Mouse (Mus musculus) heart, postnatal 0 days (tissue): Measurements from ENCODE around the gene Hist1h2ab. TPM values are rescaled to one million over a fixed set of nuclear protein-coding genes. Genes with fewer than 3 reads are reported as not detected.

Experiments
- ATAC-seq: fragments of 200-750 bp; cut with Nextera tagmentation; 2 replicates; pipeline ENCODE4 v1.8.0; 2017; ENCODE audit warnings: low read depth, moderate number of reproducible peaks, moderate library complexity; ENCODE audit not compliant: insufficient read depth
- DNase-seq: peaks from one replicate; pipeline ENCODE4 v3.0.0-alpha.2; 2016; ENCODE audit warnings: low spot score
- H3K27ac ChIP-seq: fragments of 300-500 bp; sonication (generic); 2 replicates; pipeline ENCODE4 v1.5.1; 2014; ENCODE audit warnings: low read depth, mild to moderate bottlenecking
- H3K27me3 ChIP-seq: fragments of 300-500 bp; sonication (generic); 2 replicates; pipeline ENCODE4 v1.6.1; 2014; ENCODE audit warnings: low read length, mixed read lengths; ENCODE audit not compliant: control insufficient read depth, insufficient read depth
- H3K36me3 ChIP-seq: fragments of 300-500 bp; sonication (generic); replicated peaks from 2 replicates; pipeline ENCODE4 v1.6.1; 2014; ENCODE audit warnings: low read length, mixed read lengths; ENCODE audit not compliant: control insufficient read depth, insufficient read depth
- H3K4me1 ChIP-seq: fragments of 300-500 bp; sonication (generic); 2 replicates; pipeline ENCODE4 v1.6.1; 2014; ENCODE audit warnings: antibody characterized with exemption; ENCODE audit not compliant: control insufficient read depth, insufficient read depth
- H3K4me2 ChIP-seq: fragments of 300-500 bp; sonication (generic); 2 replicates; pipeline ENCODE4 v1.6.1; 2014; ENCODE audit warnings: low read depth, mild to moderate bottlenecking, low read length, moderate library complexity
- H3K4me3 ChIP-seq: fragments of 300-500 bp; sonication (generic); 2 replicates; pipeline ENCODE4 v1.5.1; 2014; ENCODE audit warnings: low read depth, low read length
- H3K9ac ChIP-seq: fragments of 300-500 bp; sonication (generic); replicated peaks from 2 replicates; pipeline ENCODE4 v1.6.1; 2014; ENCODE audit warnings: low read depth, low read length, mixed read lengths
- H3K9me3 ChIP-seq: fragments of 300-500 bp; sonication (generic); replicated peaks from 2 replicates; pipeline ENCODE4 v1.6.1; 2016; ENCODE audit warnings: low read length; ENCODE audit not compliant: control insufficient read depth
- CTCF ChIP-seq: IDR thresholded peaks from 2 replicates; pipeline ENCODE4 v1.5.1; 2016; ENCODE audit warnings: antibody characterized with exemption, control low read depth, low read depth
- EP300 ChIP-seq: IDR thresholded peaks from 2 replicates; pipeline ENCODE4 v1.6.1; 2016; ENCODE audit warnings: antibody characterized with exemption, low read depth
- WGBS: fragments of 180-500 bp; shearing (Covaris S2); extraction: QIAGEN DNeasy Blood & Tissue Kit; methylation state at CpG from one replicate; pipeline ENCODE4 v1.1.7; 2014; 5-methylcytosine and 5-hydroxymethylcytosine counted together
- polyA plus RNA-seq: library from polyadenylated mRNA; unstranded; fragments of >200 nt; fragmentation: Nextera tagmentation; extraction: Ambion mirVana; gene quantifications from 2 replicates; pipeline ENCODE4 v1.2.1, GENCODE M21; 2015
- total RNA-seq: library from RNA; depleted of rRNA; stranded (reverse); fragments of >200 nt; gene quantifications from 2 replicates; pipeline ENCODE4 v1.2.3, GENCODE M21; 2014; ENCODE audit warnings: low replicate concordance

Gene Hist1h2ab
- total and polyA plus RNA-seq, 2 experiments from 2014 or later, result 5.6 to 733 TPM

- H3K4me2 ChIP-seq, result no peak overlapping the region
- TF ChIP-seq CTCF (no peak), EP300 (no peak)
- no peak overlapping the region for H3K4me3 ChIP-seq
- ATAC-seq, result peak; percentile 45; the same call in 1 of the 2 replicates
- H3K27ac ChIP-seq, result no peak overlapping the region
- H3K9ac ChIP-seq, result no peak overlapping the region
- H3K4me1 ChIP-seq, result 0 out of 2 replicates have a peak, but pooled peaks cover 4% of the 10 kb centered on the region
- H3K36me3 ChIP-seq, result no peaks in the 10 kb centered on the region
- H3K27me3 ChIP-seq, result no peaks in the 10 kb centered on the region
- H3K9me3 ChIP-seq, result no peaks in the 10 kb centered on the region
- 18% methylated on average over 8 of the region's 8 CpGs for WGBS
- DNase-seq, result peak; percentile 45
Measured at GRCm38 (mm10) chr13:23730479-23730878, 20.4 kb upstream of the Hist1h2ab start.

DNA sequence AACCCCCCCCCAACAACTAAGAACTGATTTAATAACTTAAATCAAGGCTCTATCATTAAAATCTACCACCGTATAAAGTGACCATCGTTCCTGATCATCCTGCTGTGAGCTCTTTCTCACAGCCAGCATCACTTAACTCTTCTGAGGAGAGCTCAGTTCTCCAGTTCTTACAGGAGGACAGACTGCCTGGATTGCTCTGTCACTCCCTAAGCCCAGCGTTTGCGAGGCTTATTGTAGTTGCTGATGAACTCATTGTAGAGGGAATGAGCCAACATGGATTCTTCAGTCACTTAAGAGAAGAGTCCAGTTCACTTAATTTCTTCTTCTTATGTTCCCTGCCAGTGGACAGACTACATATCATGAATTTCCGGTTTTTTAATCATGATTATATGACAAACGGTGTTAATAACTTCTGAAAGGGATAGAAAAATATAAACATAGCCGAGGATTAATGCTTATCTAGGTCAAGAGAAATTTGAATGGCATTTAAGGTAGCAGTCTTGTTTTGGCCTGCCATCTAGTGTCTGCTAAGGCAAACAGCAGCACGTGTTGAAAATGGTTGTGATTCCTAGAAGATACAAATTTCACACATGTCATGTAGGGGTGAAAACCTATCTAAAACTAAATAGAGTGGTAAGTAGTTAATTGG, 18.6 kb upstream of the Hist1h2ab start:
- Histone ChIP-seq H3K4me3 (no peak overlapping the region), H3K27me3 (no peaks in the 10 kb centered on the region), H3K4me1 (0 out of 2 replicates have a peak, but pooled peaks cover 4% of the 10 kb centered on the region), H3K4me2 (no peak overlapping the region), H3K9ac (no peak overlapping the region), H3K9me3 (no peaks in the 10 kb centered on the region), H3K27ac (no peak overlapping the region), H3K36me3 (no peaks in the 10 kb centered on the region)
- DNase-seq (peak; percentile 71), ATAC-seq (no peak; the same call in 1 of the 2 replicates)
- WGBS, result 21% methylated on average over 8 of the region's 8 CpGs
- TF ChIP-seq CTCF (peak; percentile 85), EP300 (no peak)

DNA sequence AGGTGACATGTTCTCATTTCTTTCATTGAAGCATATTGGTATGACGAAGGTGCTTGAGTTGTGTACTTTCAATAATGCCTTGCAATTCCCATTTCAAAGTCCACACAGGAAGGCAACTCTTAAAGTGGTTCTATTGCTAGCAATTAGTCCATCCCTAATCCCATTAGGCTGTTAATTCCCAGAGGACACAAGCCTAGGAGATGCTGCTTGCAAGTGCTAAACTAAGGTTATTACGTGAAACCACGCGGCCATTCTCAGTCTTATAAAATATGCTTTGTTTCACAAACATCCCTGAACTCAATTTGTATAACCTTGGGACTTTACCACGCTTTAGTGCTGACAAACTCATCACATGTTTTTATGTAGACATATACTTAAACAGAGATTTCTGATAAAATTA, 13.8 kb upstream of the Hist1h2ab start:
- no peak for ATAC-seq
- Histone ChIP-seq H3K9ac (no peak overlapping the region), H3K4me1 (peaks cover 8% of the 10 kb centered on the region; the same call in 1 of the 2 replicates), H3K9me3 (no peaks in the 10 kb centered on the region), H3K27me3 (no peaks in the 10 kb centered on the region), H3K27ac (no peak overlapping the region), H3K4me3 (no peak overlapping the region), H3K4me2 (no peak overlapping the region), H3K36me3 (no peaks in the 10 kb centered on the region)
- TF ChIP-seq CTCF (no peak), EP300 (no peak)
- no peak for DNase-seq
- WGBS, result 88% methylated on average over 5 of the region's 5 CpGs

- H3K9ac ChIP-seq, result peak overlapping the region; percentile 96
- TF ChIP-seq EP300, result no peak; the same call in 1 of the 2 replicates
- TF ChIP-seq CTCF, result no peak
- H3K27ac ChIP-seq, result peak overlapping the region; percentile 97
- no peaks in the 10 kb centered on the region for H3K27me3 ChIP-seq
- peaks cover 8% of the 10 kb centered on the region; the same call in 1 of the 2 replicates for H3K4me1 ChIP-seq
- peak overlapping the region; percentile 97 for H3K4me2 ChIP-seq
- WGBS, result 23% methylated on average over 4 of the region's 4 CpGs
- no peak for DNase-seq
- H3K4me3 ChIP-seq, result peak overlapping the region; percentile 72
- H3K36me3 ChIP-seq, result no peaks in the 10 kb centered on the region
- no peak for ATAC-seq
- H3K9me3 ChIP-seq, result no peaks in the 10 kb centered on the region
Measured at GRCm38 (mm10) chr13:23738041-23738440, 12.9 kb upstream of the Hist1h2ab start.

DNA sequence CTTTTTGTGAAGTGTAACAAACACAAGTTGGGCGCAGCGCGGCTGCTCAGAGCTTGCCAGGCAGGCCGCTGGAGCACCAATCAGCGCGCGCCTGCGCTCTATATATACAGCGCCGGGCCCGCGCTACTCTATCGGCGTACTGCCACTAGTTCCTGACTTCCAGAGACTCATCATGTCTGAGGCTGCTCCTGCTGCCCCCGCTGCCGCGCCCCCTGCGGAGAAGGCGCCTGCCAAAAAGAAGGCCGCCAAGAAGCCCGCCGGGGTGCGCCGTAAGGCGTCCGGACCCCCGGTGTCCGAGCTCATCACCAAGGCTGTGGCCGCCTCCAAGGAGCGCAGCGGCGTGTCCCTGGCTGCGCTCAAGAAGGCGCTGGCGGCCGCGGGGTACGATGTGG, 12.3 kb upstream of the Hist1h2ab start, which contains the start of gene Hist1h1c:
Hist1h1c (plus strand) TSS at position 132 of the 392 bp plus-strand sequence.
- Histone ChIP-seq H3K36me3 (no peaks in the 10 kb centered on the region), H3K4me2 (peak within 1 kb of the TSS; percentile 97), H3K27me3 (no peaks in the 10 kb centered on the region), H3K27ac (peak within 1 kb of the TSS; percentile 97), H3K4me3 (peak within 1 kb of the TSS; percentile 72), H3K4me1 (peaks cover 8% of the 10 kb centered on the region; the same call in 1 of the 2 replicates), H3K9ac (peak within 1 kb of the TSS; percentile 96), H3K9me3 (no peaks in the 10 kb centered on the region)
- peak; percentile 61 for TF ChIP-seq EP300
- TF ChIP-seq CTCF, result no peak
- under 1% methylated on average over 32 of the region's 38 CpGs for WGBS
- DNase-seq, result peak; percentile 92
- peak; percentile 86 for ATAC-seq
